1 mouse cellular context compared by ENCODE assay signal in the genomic region with DNA sequence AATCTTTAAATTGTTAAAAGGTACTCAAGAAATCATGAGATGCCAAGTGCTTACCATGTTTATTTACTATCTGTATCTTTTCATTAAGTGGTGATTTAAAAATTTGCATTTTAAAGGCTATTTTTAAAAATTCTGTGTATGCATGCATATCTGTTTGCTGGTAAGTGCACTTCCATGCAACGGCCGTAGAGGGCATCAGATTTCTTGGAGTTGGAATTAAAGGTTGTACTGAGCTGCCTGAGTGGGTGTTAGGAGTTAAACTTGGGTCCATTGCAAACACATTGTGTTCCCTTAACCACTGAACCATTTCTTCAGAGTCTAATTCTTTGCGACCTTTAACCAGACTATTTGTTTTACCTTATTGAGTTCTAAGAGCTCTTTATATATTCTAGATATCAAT.
TF ChIP-seq lines count a peak whose summit lies in the region.

No protein-coding gene starts in this region.

TF ChIP-seq in CH12.LX, 34 proteins besides CTCF, POLR2A, EP300 and RAD21 (continued from another document):
- TF ChIP-seq MAX (IDR thresholded peaks at IDR 0.05; ENCODE audit: low read length): no peak
- no peak for TF ChIP-seq NELFE (IDR thresholded peaks at IDR 0.05; ENCODE audit: low read depth, low read length)
- no peak for TF ChIP-seq CHD1 (IDR thresholded peaks at IDR 0.05; ENCODE audit: low read depth, low read length)
- no peak for TF ChIP-seq NRF1 (IDR thresholded peaks at IDR 0.05; ENCODE audit: low read depth, low read length)
- no peak for TF ChIP-seq BHLHE40 (IDR thresholded peaks at IDR 0.05; ENCODE audit: low read depth, low read length)
- TF ChIP-seq CHD2 (IDR thresholded peaks at IDR 0.05; ENCODE audit: low read length): no peak
